Mouse (Mus musculus): ENCODE results near the gene Rpl10a.

Gene Rpl10a

DNA sequence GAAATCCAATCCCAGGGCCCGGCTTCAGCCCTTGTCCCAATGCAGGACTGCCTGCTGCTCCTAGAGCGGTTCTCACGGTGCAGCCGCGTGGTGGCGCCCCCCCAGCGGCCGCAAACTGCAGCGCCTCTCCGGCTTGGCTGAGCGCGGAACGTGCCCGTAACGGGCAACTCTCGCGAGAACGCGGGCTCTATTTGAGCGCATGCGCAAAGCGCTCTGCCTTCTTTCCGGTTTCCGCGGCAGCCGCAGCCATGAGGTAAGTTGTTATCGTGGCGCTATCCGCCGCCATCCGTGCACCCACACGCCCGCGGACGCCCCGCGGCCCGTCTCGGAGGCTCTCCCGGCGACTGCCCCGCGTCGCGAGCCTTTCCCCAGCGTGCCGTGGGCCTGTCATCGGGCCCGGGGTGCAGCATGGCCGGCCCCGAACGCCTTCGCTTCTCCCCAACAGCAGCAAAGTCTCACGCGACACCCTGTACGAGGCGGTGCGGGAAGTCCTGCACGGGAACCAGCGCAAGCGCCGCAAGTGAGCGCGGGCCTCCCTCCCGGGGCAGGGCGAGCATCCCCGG, at the start of gene Rpl10a:
Gene Rpl10a (plus strand): TSS at position 106 of the 563 bp plus-strand sequence.
- DNase-seq (ENCODE audit: low spot score), result peak; percentile 96

- no peak for DNase-seq (ENCODE audit: low spot score)
Measured at GRCm38 (mm10) chr17:28279236-28279635, 49.0 kb upstream of the Rpl10a start.

DNA sequence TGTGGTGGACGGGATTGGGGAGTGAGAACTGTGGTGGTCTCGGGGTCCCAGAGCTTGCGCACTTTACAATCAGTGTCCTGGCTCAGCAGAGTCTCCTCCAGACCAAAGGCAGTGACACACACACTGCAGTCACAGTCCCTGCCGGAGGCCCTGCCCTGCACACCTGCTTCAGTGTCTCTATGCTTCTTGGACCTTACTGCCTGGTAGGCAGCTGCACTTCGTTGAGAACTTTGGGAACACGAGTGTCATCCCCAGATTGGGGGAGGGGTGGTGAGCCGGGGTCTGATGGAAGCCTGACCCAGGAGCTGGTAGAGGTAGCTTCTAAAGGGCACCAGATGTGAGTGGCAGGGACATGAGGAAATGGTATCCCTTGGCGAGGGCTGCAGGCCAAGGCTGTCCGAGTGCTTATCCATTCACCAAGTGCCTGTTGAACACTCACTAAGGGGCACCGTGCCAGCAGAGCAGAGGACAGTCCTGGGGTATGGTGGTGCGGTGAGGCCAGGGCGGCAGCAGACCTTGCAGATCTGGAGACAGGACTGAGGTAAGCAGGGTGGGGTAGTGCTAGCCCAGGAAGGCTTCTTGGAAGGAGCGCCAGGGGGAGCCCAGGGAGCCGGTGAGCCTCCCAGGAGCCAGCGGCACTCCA, 48.4 kb upstream of the Rpl10a start:
- DNase-seq (ENCODE audit: low spot score), result no peak

DNA sequence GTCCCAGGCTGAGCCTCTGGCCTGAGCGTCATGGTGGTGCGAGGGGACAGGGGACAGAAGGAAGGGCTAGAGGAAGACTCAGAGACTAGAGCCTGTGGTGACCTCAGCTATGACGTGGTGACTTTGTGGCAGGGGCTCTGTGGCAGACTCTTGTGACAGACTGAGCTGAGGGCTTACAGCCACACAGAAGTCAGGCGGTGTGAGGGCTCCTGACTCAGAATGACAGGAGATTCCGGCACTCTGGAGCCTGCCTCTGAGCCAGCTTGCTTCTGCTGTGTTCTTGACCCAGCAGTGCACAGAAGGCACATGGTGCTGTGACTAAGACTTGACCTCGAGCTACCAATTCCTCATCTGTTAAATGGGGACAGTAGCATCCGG, 47.9 kb upstream of the Rpl10a start:
- no peak for DNase-seq (ENCODE audit: low spot score)

- no peak for DNase-seq (ENCODE audit: low spot score)
Measured at GRCm38 (mm10) chr17:28280831-28281377, 47.4 kb upstream of the Rpl10a start.

- no peak for DNase-seq (ENCODE audit: low spot score)
Measured at GRCm38 (mm10) chr17:28281866-28282441, 46.3 kb upstream of the Rpl10a start.

- no peak for DNase-seq (ENCODE audit: low spot score)
Measured at GRCm38 (mm10) chr17:28283199-28283598, 45.1 kb upstream of the Rpl10a start.

- no peak for DNase-seq (ENCODE audit: low spot score)
Measured at GRCm38 (mm10) chr17:28286133-28286532, 42.1 kb upstream of the Rpl10a start.

GRCm38 (mm10) chr17:28286964-28287363, 41.3 kb upstream of the Rpl10a start:
- DNase-seq (ENCODE audit: low spot score), result no peak

DNA sequence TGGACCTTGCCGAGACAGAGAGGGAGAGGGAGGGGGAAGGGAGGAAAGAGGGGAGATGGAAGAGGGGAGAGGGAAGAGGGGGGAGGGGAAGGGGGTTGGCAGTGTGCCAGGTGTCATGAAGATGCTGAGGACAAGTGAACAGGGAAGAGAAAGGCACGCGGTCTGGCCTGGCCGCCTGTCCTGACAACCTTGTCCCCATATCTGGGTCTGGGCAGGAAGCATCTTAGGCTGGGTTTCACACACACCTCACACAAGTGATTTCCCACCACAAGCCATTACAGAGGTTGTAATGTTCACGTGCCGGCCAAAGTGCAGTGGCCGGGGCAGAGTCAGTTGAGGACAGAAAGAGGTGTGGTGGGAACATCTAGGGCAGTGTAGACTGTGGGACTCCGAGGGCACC, 40.7 kb upstream of the Rpl10a start:
- no peak for DNase-seq (ENCODE audit: low spot score)

DNA sequence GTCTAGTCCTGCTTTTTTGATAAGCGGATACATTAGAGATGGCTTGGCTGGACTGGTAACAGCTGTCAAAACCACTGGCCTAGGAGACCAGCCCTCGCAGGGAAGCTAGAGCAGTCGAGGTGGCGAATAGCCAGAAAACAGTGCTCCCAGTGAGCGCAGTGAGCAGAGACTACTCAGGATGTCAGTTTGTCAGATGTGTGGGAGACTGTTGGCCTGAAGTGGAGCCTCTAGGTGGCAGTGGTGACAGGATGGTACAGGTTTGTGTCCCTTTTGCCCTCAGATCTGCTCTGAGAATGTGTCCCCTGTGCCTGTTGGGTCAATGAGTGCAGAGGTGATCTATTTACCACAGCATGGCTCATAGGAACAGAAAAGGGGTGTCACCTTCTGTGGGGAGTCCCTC, 40.3 kb upstream of the Rpl10a start:
- DNase-seq (ENCODE audit: low spot score), result no peak

DNA sequence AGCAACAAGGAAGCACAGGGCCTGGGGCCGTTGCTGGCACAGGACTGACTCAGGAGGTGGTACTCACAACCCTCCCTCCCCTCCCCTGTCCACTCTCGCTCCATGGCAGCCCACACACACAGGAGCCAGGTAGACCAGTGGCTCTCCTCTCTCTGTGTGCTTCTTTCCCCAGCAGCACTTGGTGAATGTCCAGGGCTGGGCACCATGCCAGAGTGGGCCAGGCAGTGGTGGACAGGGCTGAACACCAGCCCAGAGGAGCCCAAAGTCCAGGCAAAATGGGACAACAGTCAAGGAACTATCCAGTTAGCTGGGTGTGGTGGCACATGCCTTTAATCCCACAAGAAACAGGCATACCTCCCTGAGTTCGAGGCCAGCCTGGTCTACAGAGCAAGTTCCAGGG, 38.0 kb upstream of the Rpl10a start:
- no peak for DNase-seq (ENCODE audit: low spot score)

DNA sequence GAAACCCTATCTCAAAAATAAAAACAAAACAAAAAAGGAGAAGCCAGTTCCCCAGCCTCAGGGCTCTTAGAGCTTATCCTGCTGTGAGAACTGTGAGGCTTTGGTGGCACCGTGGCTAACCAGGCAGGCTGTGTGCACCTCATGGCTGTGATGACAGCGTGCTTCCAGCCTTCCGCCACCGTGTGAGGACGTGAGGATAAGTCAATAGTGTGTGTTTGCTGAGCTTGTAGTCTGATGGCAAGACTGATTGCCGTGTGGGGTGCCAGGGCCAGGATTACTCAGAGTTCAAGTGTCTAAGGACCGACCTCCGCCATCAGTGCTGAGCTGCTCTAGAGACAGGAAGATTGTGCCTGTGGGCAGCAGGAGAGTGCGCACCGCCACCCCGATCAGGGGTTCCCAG, 37.6 kb upstream of the Rpl10a start:
- DNase-seq (ENCODE audit: low spot score), result no peak

- no peak for DNase-seq (ENCODE audit: low spot score)
Measured at GRCm38 (mm10) chr17:28291346-28291745, 36.9 kb upstream of the Rpl10a start.

DNA sequence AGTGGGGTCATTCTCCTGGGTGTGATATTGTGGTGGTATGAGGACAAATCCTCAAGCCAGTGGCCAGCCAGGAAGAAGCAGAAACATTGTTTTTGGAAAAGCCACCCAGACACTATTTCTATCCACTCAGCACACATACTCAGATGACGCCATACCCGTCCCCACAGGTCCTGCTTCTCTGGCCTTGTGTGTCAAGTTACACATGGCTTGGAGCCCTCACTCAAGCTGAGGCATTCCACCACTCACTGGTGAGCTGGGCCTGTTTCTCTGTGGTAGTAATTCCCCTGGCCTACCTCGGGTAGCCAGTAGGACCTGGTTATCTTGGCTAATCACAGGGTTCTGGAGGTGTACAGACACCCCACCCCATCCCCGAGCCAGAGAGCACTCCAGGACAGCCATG, 34.6 kb upstream of the Rpl10a start:
- no peak for DNase-seq (ENCODE audit: low spot score)

GRCm38 (mm10) chr17:28294449-28295333, 33.6 kb upstream of the Rpl10a start:
- DNase-seq (ENCODE audit: low spot score), result no peak

GRCm38 (mm10) chr17:28298888-28299287, 29.4 kb upstream of the Rpl10a start:
- no peak for DNase-seq (ENCODE audit: low spot score)

DNA sequence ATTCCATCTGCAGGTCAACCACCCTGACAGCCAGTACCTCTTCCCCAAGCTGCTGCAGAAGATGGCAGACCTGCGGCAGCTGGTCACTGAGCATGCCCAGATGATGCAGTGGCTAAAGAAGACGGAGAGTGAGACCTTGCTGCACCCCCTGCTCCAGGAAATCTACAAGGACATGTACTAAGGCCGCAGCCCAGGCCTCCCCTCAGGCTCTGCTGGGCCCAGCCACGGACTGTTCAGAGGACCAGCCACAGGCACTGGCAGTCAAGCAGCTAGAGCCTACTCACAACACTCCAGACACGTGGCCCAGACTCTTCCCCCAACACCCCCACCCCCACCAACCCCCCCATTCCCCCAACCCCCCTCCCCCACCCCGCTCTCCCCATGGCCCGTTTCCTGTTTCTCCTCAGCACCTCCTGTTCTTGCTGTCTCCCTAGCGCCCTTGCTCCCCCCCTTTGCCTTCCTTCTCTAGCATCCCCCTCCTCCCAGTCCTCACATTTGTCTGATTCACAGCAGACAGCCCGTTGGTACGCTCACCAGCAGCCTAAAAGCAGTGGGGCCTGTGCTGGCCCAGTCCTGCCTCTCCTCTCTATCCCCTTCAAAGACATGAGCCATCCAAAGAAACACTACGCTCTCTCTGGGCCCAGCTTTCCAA, 28.5 kb upstream of the Rpl10a start:
- no peak for DNase-seq (ENCODE audit: low spot score)

DNA sequence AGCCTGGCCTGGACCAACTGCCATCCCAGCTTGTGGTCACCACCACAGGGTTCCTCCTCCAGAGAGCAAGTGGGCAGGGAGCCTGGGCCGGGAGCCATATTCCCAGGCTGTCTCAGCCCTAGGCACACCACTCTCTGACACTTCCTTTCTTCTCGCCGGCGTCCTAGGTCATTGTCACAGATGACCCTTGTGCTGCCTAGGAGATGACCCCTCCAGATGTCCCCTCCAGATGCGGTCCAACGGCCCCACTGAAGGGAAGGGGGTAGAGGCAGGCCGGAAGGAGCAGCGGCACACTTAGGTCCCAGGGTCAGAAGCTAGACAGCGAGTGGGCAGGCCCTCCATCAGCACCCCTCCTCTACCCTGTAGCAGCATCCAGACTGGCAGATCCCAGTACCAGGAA, 27.9 kb upstream of the Rpl10a start:
- no peak for DNase-seq (ENCODE audit: low spot score)

GRCm38 (mm10) chr17:28300850-28301249, 27.4 kb upstream of the Rpl10a start:
- no peak for DNase-seq (ENCODE audit: low spot score)

DNA sequence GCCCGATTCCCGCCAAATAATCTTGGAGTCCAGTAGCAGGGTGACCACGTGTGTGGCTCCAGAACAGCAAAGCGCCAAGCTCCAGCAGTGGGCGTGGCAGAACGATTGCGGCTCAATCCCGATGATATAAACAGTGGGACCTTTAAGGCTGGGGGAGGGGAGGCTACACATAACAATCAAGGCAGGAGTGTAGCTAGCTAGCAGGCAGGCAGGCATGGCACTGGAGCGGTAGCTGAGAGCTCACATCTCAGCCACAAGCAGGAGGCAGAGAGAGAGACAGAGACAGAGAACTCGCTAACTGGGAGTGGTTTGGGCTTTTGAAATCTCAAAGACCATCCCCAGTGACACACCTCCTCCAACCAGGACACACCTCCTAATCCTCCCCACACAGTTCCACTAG, 23.1 kb upstream of the Rpl10a start:
- no peak for DNase-seq (ENCODE audit: low spot score)

Data from spleen, adult 12 weeks (tissue).